Mouse (Mus musculus): ENCODE measurements around the gene Mcm3ap. TPM values are rescaled to one million over a fixed set of nuclear protein-coding genes. Genes with fewer than 3 reads are reported as not detected.

The Mcm3ap gene
- polyA plus RNA-seq, 1 experiment from 2014 or later: 75.1 TPM

GRCm38 (mm10) chr10:76486302-76486701 is 17.6 kb downstream of the Mcm3ap start:
- 98% methylated on average over 2 of the region's 2 CpGs for WGBS

GRCm38 (mm10) chr10:76488265-76488664 is 19.5 kb downstream of the Mcm3ap start:
- Histone ChIP-seq H3K4me1 (ENCODE audit: control insufficient read depth, insufficient read depth, low read length) (no peaks in the 10 kb centered on the region), H3K27ac (ENCODE audit: low read depth, low read length) (no peak overlapping the region), H3K36me3 (ENCODE audit: control insufficient read depth, insufficient read depth, low read length) (peaks cover 11% of the 10 kb centered on the region), H3K4me3 (ENCODE audit: low read depth, low read length) (no peak overlapping the region), H3K9ac (ENCODE audit: low read length) (no peak overlapping the region), H3K27me3 (ENCODE audit: control insufficient read depth, insufficient read depth, low read length) (no peaks in the 10 kb centered on the region), H3K9me3 (ENCODE audit: control insufficient read depth, low read length) (no peaks in the 10 kb centered on the region), H3K4me2 (ENCODE audit: low read depth) (no peak overlapping the region)
- ATAC-seq (ENCODE audit: insufficient read depth, low FRiP score, low TSS enrichment) (no peak), DNase-seq (ENCODE audit: low spot score) (no peak)
- WGBS: 94% methylated on average over 8 of the region's 8 CpGs

More at GRCm38 (mm10) chr10:76486302-76486701, 17.6 kb downstream of the Mcm3ap start:
- no peak overlapping the region for H3K9ac ChIP-seq (ENCODE audit: low read length)
- no peaks in the 10 kb centered on the region for H3K9me3 ChIP-seq (ENCODE audit: control insufficient read depth, low read length)
- ATAC-seq (ENCODE audit: insufficient read depth, low FRiP score, low TSS enrichment) (no peak), DNase-seq (ENCODE audit: low spot score) (no peak)
- H3K4me3 ChIP-seq (ENCODE audit: low read depth, low read length): no peak overlapping the region
- H3K36me3 ChIP-seq (ENCODE audit: control insufficient read depth, insufficient read depth, low read length): peaks cover 17% of the 10 kb centered on the region
- no peaks in the 10 kb centered on the region for H3K27me3 ChIP-seq (ENCODE audit: control insufficient read depth, insufficient read depth, low read length)
- H3K27ac ChIP-seq (ENCODE audit: low read depth, low read length): no peak overlapping the region
- H3K4me2 ChIP-seq (ENCODE audit: low read depth): no peak overlapping the region
- no peaks in the 10 kb centered on the region for H3K4me1 ChIP-seq (ENCODE audit: control insufficient read depth, insufficient read depth, low read length)

GRCm38 (mm10) chr10:76489205-76489604 is 20.5 kb downstream of the Mcm3ap start:
- DNase-seq (ENCODE audit: low spot score): no peak
- no peak overlapping the region for H3K4me3 ChIP-seq (ENCODE audit: low read depth, low read length)
- 94% methylated on average over 15 of the region's 15 CpGs for WGBS
- peaks cover 17% of the 10 kb centered on the region for H3K36me3 ChIP-seq (ENCODE audit: control insufficient read depth, insufficient read depth, low read length)
- no peak overlapping the region for H3K27ac ChIP-seq (ENCODE audit: low read depth, low read length)
- H3K9me3 ChIP-seq (ENCODE audit: control insufficient read depth, low read length): no peaks in the 10 kb centered on the region
- H3K27me3 ChIP-seq (ENCODE audit: control insufficient read depth, insufficient read depth, low read length): no peaks in the 10 kb centered on the region
- ATAC-seq (ENCODE audit: insufficient read depth, low FRiP score, low TSS enrichment): no peak
- H3K4me2 ChIP-seq (ENCODE audit: low read depth): no peak overlapping the region
- no peaks in the 10 kb centered on the region for H3K4me1 ChIP-seq (ENCODE audit: control insufficient read depth, insufficient read depth, low read length)
- H3K9ac ChIP-seq (ENCODE audit: low read length): no peak overlapping the region

GRCm38 (mm10) chr10:76493527-76493926 is 24.8 kb downstream of the Mcm3ap start:
- no peak overlapping the region for H3K9ac ChIP-seq (ENCODE audit: low read length)
- no peak for ATAC-seq (ENCODE audit: insufficient read depth, low FRiP score, low TSS enrichment)
- H3K36me3 ChIP-seq (ENCODE audit: control insufficient read depth, insufficient read depth, low read length): peaks cover 15% of the 10 kb centered on the region
- H3K4me1 ChIP-seq (ENCODE audit: control insufficient read depth, insufficient read depth, low read length): no peaks in the 10 kb centered on the region
- DNase-seq (ENCODE audit: low spot score): no peak
- no peak overlapping the region for H3K4me2 ChIP-seq (ENCODE audit: low read depth)
- no peaks in the 10 kb centered on the region for H3K27me3 ChIP-seq (ENCODE audit: control insufficient read depth, insufficient read depth, low read length)
- H3K4me3 ChIP-seq (ENCODE audit: low read depth, low read length): no peak overlapping the region
- H3K27ac ChIP-seq (ENCODE audit: low read depth, low read length): no peak overlapping the region
- 71% methylated on average over 1 of the region's 1 CpGs for WGBS
- no peaks in the 10 kb centered on the region for H3K9me3 ChIP-seq (ENCODE audit: control insufficient read depth, low read length)

GRCm38 (mm10) chr10:76495501-76495900 is 26.8 kb downstream of the Mcm3ap start:
- DNase-seq (ENCODE audit: low spot score) (no peak), ATAC-seq (ENCODE audit: insufficient read depth, low FRiP score, low TSS enrichment) (no peak)
- Histone ChIP-seq H3K27ac (ENCODE audit: low read depth, low read length) (no peak overlapping the region), H3K27me3 (ENCODE audit: control insufficient read depth, insufficient read depth, low read length) (no peaks in the 10 kb centered on the region), H3K4me1 (ENCODE audit: control insufficient read depth, insufficient read depth, low read length) (no peaks in the 10 kb centered on the region), H3K4me2 (ENCODE audit: low read depth) (no peak overlapping the region), H3K9ac (ENCODE audit: low read length) (no peak overlapping the region), H3K36me3 (ENCODE audit: control insufficient read depth, insufficient read depth, low read length) (peaks cover 21% of the 10 kb centered on the region), H3K4me3 (ENCODE audit: low read depth, low read length) (no peak overlapping the region), H3K9me3 (ENCODE audit: control insufficient read depth, low read length) (no peaks in the 10 kb centered on the region)
- WGBS: 94% methylated on average over 6 of the region's 6 CpGs

- Histone ChIP-seq H3K27ac (ENCODE audit: low read depth, low read length) (no peak overlapping the region), H3K36me3 (ENCODE audit: control insufficient read depth, insufficient read depth, low read length) (peaks cover 19% of the 10 kb centered on the region), H3K9ac (ENCODE audit: low read length) (no peak overlapping the region), H3K4me3 (ENCODE audit: low read depth, low read length) (no peak overlapping the region), H3K4me1 (ENCODE audit: control insufficient read depth, insufficient read depth, low read length) (no peaks in the 10 kb centered on the region), H3K9me3 (ENCODE audit: control insufficient read depth, low read length) (no peaks in the 10 kb centered on the region), H3K27me3 (ENCODE audit: control insufficient read depth, insufficient read depth, low read length) (no peaks in the 10 kb centered on the region), H3K4me2 (ENCODE audit: low read depth) (no peak overlapping the region)
- DNase-seq (ENCODE audit: low spot score) (no peak), ATAC-seq (ENCODE audit: insufficient read depth, low FRiP score, low TSS enrichment) (no peak)
- 95% methylated on average over 7 of the region's 7 CpGs for WGBS
These were observed 27.6 kb downstream of the Mcm3ap start for GRCm38 (mm10) chr10:76496366-76496765.

GRCm38 (mm10) chr10:76497522-76497921 is 28.8 kb downstream of the Mcm3ap start:
- ATAC-seq (ENCODE audit: insufficient read depth, low FRiP score, low TSS enrichment): no peak
- WGBS: 91% methylated on average over 4 of the region's 4 CpGs

GRCm38 (mm10) chr10:76504271-76504943 is 35.7 kb downstream of the Mcm3ap start:
- no peaks in the 10 kb centered on the region for H3K27me3 ChIP-seq (ENCODE audit: control insufficient read depth, insufficient read depth, low read length)
- H3K36me3 ChIP-seq (ENCODE audit: control insufficient read depth, insufficient read depth, low read length): peaks cover 31% of the 10 kb centered on the region
- H3K9ac ChIP-seq (ENCODE audit: low read length): no peak overlapping the region
- H3K4me2 ChIP-seq (ENCODE audit: low read depth): no peak overlapping the region
- no peaks in the 10 kb centered on the region for H3K4me1 ChIP-seq (ENCODE audit: control insufficient read depth, insufficient read depth, low read length)
- no peak overlapping the region for H3K4me3 ChIP-seq (ENCODE audit: low read depth, low read length)
- ATAC-seq (ENCODE audit: insufficient read depth, low FRiP score, low TSS enrichment) (no peak), DNase-seq (ENCODE audit: low spot score) (no peak)
- no peaks in the 10 kb centered on the region for H3K9me3 ChIP-seq (ENCODE audit: control insufficient read depth, low read length)
- 87% methylated on average over 11 of the region's 11 CpGs for WGBS
- H3K27ac ChIP-seq (ENCODE audit: low read depth, low read length): no peak overlapping the region

More at GRCm38 (mm10) chr10:76497522-76497921, 28.8 kb downstream of the Mcm3ap start:
- Histone ChIP-seq H3K9me3 (ENCODE audit: control insufficient read depth, low read length) (no peaks in the 10 kb centered on the region), H3K4me1 (ENCODE audit: control insufficient read depth, insufficient read depth, low read length) (no peaks in the 10 kb centered on the region), H3K4me3 (ENCODE audit: low read depth, low read length) (no peak overlapping the region), H3K27ac (ENCODE audit: low read depth, low read length) (no peak overlapping the region), H3K27me3 (ENCODE audit: control insufficient read depth, insufficient read depth, low read length) (no peaks in the 10 kb centered on the region), H3K9ac (ENCODE audit: low read length) (no peak overlapping the region), H3K36me3 (ENCODE audit: control insufficient read depth, insufficient read depth, low read length) (peaks cover 19% of the 10 kb centered on the region), H3K4me2 (ENCODE audit: low read depth) (no peak overlapping the region)
- no peak for DNase-seq (ENCODE audit: low spot score)

GRCm38 (mm10) chr10:76505865-76506264 is 37.1 kb downstream of the Mcm3ap start:
- H3K36me3 ChIP-seq (ENCODE audit: control insufficient read depth, insufficient read depth, low read length): peaks cover 32% of the 10 kb centered on the region
- no peak overlapping the region for H3K4me3 ChIP-seq (ENCODE audit: low read depth, low read length)
- H3K4me1 ChIP-seq (ENCODE audit: control insufficient read depth, insufficient read depth, low read length): no peaks in the 10 kb centered on the region
- WGBS: 93% methylated on average over 7 of the region's 7 CpGs
- no peak overlapping the region for H3K4me2 ChIP-seq (ENCODE audit: low read depth)
- no peak for ATAC-seq (ENCODE audit: insufficient read depth, low FRiP score, low TSS enrichment)
- no peaks in the 10 kb centered on the region for H3K9me3 ChIP-seq (ENCODE audit: control insufficient read depth, low read length)
- no peak overlapping the region for H3K9ac ChIP-seq (ENCODE audit: low read length)
- H3K27me3 ChIP-seq (ENCODE audit: control insufficient read depth, insufficient read depth, low read length): no peaks in the 10 kb centered on the region
- H3K27ac ChIP-seq (ENCODE audit: low read depth, low read length): no peak overlapping the region
- no peak for DNase-seq (ENCODE audit: low spot score)
